Mouse (Mus musculus) ZHBTc4 (cell line): Measurements from ENCODE around the gene Wfdc17.
A peak's percentile ranks its signal among the peaks of the same experiment; 100 is the strongest.

Experiments used
- DNase-seq: peaks from one replicate; pipeline ENCODE4 v3.0.0-alpha.2; 2011; ENCODE audit warnings: low read depth, low spot score

Gene Wfdc17

GRCm38 (mm10) chr11:83740443-83740991 is 36.7 kb downstream of the Wfdc17 start:
- DNase-seq = no peak

- no peak for DNase-seq
Measured at GRCm38 (mm10) chr11:83741841-83742240, 38.0 kb downstream of the Wfdc17 start.

GRCm38 (mm10) chr11:83742731-83743355 is 39.1 kb downstream of the Wfdc17 start:
- no peak for DNase-seq

GRCm38 (mm10) chr11:83743525-83743924 is 39.7 kb downstream of the Wfdc17 start:
- DNase-seq = no peak

GRCm38 (mm10) chr11:83746152-83746551 is 42.4 kb downstream of the Wfdc17 start:
- DNase-seq = no peak

DNA sequence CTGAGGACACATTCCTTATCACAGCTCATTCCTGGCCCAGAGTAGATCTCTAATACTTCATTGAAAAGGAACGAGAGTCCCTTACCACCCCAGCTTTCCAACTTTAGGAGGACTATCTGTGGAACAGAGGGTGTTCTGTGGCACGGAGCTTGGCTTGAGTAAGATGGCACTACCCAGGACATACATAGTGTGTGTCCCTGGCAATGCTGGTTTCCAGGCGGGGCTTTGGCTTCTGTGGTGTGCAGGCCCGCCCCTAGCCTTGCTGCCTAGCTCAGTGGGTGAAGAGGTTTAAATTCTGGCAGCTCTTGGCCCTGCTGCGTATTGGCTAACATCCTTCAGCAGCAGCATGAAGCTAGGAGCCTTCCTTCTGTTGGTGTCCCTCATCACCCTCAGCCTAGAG is 42.9 kb downstream of the Wfdc17 start, which contains the start of gene Wfdc21:
Wfdc21 (plus strand) TSS at position 260 of the 400 bp plus-strand sequence.
- no peak for DNase-seq

DNA sequence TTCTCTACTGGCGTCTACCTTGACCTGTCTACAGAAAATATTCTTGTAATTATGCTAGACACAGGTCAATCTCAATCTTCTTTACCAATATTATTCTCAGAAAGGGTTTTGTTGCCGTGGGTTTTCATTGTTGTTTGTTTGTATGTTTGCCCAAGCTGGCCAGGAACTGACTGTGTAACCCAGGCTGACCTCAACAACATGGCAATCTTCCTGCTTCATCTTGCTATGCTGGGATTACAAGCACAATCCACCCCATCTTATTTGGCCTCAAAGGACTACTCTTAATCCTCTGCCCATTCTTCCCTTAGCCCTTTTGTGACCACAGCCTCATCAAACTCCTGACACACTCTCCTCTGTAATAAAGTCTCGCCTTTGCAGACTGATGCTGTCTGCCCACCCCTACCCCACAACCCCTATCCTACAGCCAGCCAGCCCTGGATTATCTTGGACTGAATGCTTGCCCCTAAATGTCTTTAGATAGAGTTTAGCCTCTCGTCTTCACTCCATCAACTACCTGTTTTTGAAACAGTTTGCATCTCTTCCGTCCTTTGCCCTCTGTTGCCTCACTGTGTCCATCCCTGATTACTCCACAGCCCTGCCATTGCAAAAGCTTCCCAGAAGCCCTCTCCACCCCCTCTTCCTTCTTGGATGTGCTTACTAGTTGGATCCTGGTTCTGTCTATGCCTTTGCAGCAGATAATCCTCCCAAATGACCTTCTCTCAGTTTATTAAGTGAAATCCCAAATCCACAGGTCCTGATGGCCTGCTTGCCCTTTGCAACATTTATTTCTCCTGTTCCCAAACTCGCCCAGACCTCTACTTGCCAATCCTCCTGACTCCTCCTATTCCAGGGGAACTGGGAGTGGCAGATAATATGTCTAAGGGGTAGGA is 43.8 kb downstream of the Wfdc17 start:
- DNase-seq = no peak

- DNase-seq = peak; percentile 95
Measured at GRCm38 (mm10) chr11:83753581-83754181, 49.9 kb downstream of the Wfdc17 start, which contains the start of gene Heatr6. Gene Heatr6 (plus strand): TSS chr11:83753696.

- no peak for DNase-seq
Measured at GRCm38 (mm10) chr11:83754227-83754626, 50.4 kb downstream of the Wfdc17 start.
